Mouse (Mus musculus) kidney, postnatal 14 days (tissue): Measurements from ENCODE around the gene Acp2.
"Not testable (repeated sequence)": the region's sequence is repeated elsewhere in the genome, so short reads cannot be mapped to it uniquely, and the experiment has no call there.

ENCODE experiments used
- DNase-seq: peaks from one replicate; pipeline ENCODE4 v3.0.0; 2022; ENCODE audit warnings: mixed read lengths

The Acp2 gene

GRCm38 (mm10) chr2:91194624-91195332, 7.9 kb upstream of the Acp2 start:
- peak; percentile 93 for DNase-seq

GRCm38 (mm10) chr2:91196577-91197001, 6.1 kb upstream of the Acp2 start:
- DNase-seq: peak; percentile 73

- no peak for DNase-seq
Measured at GRCm38 (mm10) chr2:91198888-91199287, 3.8 kb upstream of the Acp2 start.

GRCm38 (mm10) chr2:91202972-91203656, 429 bp downstream of the Acp2 start:
- no peak for DNase-seq

- DNase-seq: no peak
Measured at GRCm38 (mm10) chr2:91206254-91206775, 3.6 kb downstream of the Acp2 start.

- DNase-seq: no peak
Measured at GRCm38 (mm10) chr2:91213311-91213710, 10.6 kb downstream of the Acp2 start.

- DNase-seq: no peak
Measured at GRCm38 (mm10) chr2:91217032-91217431, 14.3 kb downstream of the Acp2 start.

GRCm38 (mm10) chr2:91220501-91220900, 17.8 kb downstream of the Acp2 start:
- DNase-seq: no peak

GRCm38 (mm10) chr2:91223614-91224013, 20.9 kb downstream of the Acp2 start:
- DNase-seq: no peak

- DNase-seq: no peak
Measured at GRCm38 (mm10) chr2:91229735-91230134, 27.1 kb downstream of the Acp2 start.

- DNase-seq: peak; percentile 96
Measured at GRCm38 (mm10) chr2:91236601-91237510, 34.2 kb downstream of the Acp2 start, which contains the start of gene Ddb2. Gene Ddb2, minus strand, starts transcription at chr2:91236982.

- DNase-seq: not testable (repeated sequence)
Measured at GRCm38 (mm10) chr2:91237511-91238080, 34.9 kb downstream of the Acp2 start.

- DNase-seq: no peak
Measured at GRCm38 (mm10) chr2:91242547-91242946, 39.9 kb downstream of the Acp2 start.

- DNase-seq: no peak
Measured at GRCm38 (mm10) chr2:91243416-91243815, 40.7 kb downstream of the Acp2 start.

- no peak for DNase-seq
Measured at GRCm38 (mm10) chr2:91244557-91245228, 42.0 kb downstream of the Acp2 start.

GRCm38 (mm10) chr2:91248366-91248765, 45.7 kb downstream of the Acp2 start:
- DNase-seq: no peak

GRCm38 (mm10) chr2:91252001-91252400, 49.3 kb downstream of the Acp2 start:
- DNase-seq: no peak

GRCm38 (mm10) chr2:91252512-91252911, 49.8 kb downstream of the Acp2 start:
- DNase-seq: no peak

- no peak for DNase-seq
Measured at GRCm38 (mm10) chr2:91254725-91255380, 52.2 kb downstream of the Acp2 start.

GRCm38 (mm10) chr2:91255661-91256150, 53.0 kb downstream of the Acp2 start, which contains the start of gene Pacsin3:
Gene Pacsin3, plus strand, starts transcription at chr2:91255954.
- peak; percentile 41 for DNase-seq
